Mouse (Mus musculus): Measurements from ENCODE around the gene Ube2e3. TPM values are rescaled to one million over a fixed set of nuclear protein-coding genes. Genes with fewer than 3 reads are reported as not detected.

Ube2e3 gene
- 7.0 TPM for polyA plus RNA-seq (2017; shearing (Covaris generic))

DNA sequence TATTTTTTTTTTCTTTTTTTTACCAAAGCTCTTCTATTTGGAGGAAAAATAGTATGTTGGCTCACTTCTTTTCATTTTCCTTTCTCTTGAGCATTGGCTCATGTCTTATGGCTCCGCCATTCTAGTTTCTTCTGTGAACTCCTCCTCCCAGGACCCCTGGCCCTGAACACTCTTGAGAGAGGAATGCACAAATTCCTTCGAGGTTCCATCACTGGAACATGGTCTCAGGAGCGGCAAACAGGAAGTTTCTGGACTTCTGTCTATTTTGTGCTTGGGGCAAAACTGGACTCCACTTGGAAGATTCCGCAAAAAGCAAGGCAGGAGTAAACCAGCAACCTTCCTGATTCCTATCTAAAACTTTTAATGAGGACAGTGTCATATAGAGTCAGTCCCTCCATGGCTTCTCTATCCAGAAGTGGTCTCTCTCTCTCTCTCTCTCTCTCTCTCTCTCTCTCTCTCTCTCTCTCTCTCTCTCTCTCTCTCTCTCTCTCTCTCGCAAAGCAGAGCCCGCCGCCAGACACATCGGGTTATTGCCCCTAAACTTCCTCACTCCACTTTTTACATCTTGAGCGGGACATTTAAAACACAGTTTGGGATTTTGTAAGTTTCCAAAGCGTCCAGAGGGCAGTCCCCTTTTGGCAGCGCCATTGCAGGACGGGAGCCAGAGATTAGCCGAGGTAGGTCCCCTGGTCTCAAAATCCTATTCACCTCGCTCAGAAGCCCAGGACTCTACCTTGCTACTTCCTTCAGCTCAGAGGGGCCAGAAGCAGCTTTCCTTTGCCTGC is at the start of gene Ube2e3:
Ube2e3 (plus strand) TSS at position 399 of the 785 bp plus-strand sequence.

